Mouse (Mus musculus) C2C12 (cell line): Measurements from ENCODE around the gene Drosha.

Source experiments
- CEBPB ChIP-seq: IDR thresholded peaks from one replicate; pipeline ENCODE4 v1.6.1; 2011; ENCODE audit warnings: low read depth, mild to moderate bottlenecking, control low read depth, moderate library complexity
- CTCF ChIP-seq: IDR thresholded peaks from one replicate; pipeline ENCODE4 v1.5.1; 2011; ENCODE audit not compliant: control insufficient read depth, insufficient read depth, insufficient read length
- MAX ChIP-seq: IDR thresholded peaks from one replicate; pipeline ENCODE4 v1.6.1; 2011; ENCODE audit warnings: mild to moderate bottlenecking, control low read depth
- MYOD1 ChIP-seq: IDR thresholded peaks from one replicate; pipeline ENCODE4 v1.6.1; 2011; ENCODE audit warnings: low read depth; ENCODE audit not compliant: control insufficient read depth, insufficient read length
- USF1 ChIP-seq: IDR thresholded peaks from one replicate; pipeline ENCODE4 v1.6.1; 2011; ENCODE audit warnings: low read depth, mild to moderate bottlenecking, control low read depth, moderate library complexity

- TF ChIP-seq CTCF (no peak), CEBPB (no peak), USF1 (no peak), MYOD1 (no peak), MAX (no peak)
Observed at GRCm38 (mm10) chr15:12865595-12866314, 41.1 kb downstream of the Drosha start.
